Mouse (Mus musculus) gastrocnemius, postnatal 36 days (tissue): ENCODE measurements at regions not wholly inside any gene's neighbourhood (a gene's known extent, or its start where the extent isn't known, plus 50 kb on each side); places are given as distances from the start of the nearest gene placed in this dataset.

ENCODE experiments used
- DNase-seq, 2 experiments: peaks; one replicate each; pipeline ENCODE4 v3.0.0; 2022
- intact Hi-C: fragments of 180-260 bp; cut with DNase I; formaldehyde crosslinking; loops from one replicate; pipeline ENCODE4 v1.15.1; 2025

GRCm38 (mm10) chr15:61609656-61610055 is 686.8 kb upstream of the A1bg start:
- no peak for DNase-seq
- intact Hi-C loops: no loop called here

GRCm38 (mm10) chr15:61608301-61608731 is 685.5 kb upstream of the A1bg start:
- DNase-seq: no peak
- intact Hi-C loops: no loop called here

DNA sequence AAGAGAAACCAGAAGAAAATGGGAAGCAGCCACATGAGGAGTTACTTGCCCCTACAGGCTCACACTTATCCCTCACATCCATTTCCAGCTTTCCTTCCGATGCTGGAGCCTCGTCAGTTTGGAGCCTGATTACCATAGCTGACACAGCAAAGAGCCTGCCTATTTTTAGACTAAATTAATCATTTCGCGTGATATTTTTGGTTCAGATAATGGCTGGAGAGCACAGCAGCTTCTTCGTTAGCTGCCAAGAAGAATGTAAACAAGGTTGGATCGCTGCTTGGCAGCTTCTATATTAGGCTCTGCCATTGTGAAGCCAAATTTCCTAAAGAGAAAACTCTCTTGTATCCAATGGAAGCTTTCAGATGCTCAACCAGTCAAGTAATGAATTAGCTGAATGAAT is 676.9 kb upstream of the A1bg start:
- DNase-seq: no peak
- intact Hi-C loops: no loop called here

DNA sequence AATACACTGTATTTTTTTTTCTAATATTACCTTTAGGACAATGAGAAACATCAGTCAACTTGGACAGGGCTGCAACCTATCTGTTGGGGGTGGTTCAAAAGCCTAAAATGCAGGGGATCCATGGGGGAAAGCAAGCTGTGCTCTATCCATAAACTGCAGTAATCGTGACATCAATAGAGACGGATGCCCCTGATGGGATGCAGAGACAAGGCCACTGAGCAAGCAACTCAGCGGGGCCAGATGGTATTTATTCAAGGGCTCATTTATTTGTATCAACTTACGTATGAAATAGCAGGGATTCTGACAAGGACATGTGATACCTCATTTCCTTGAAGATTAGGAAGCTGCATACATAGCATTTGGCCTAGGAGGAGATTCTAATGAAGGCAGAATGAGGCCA is 673.5 kb upstream of the A1bg start:
- intact Hi-C loops: no loop called here
- DNase-seq: no peak

- no peak for DNase-seq
- intact Hi-C loops: no loop called here
Measured at GRCm38 (mm10) chr15:61588956-61589355, 666.1 kb upstream of the A1bg start.

GRCm38 (mm10) chr15:61582335-61582734 is 659.5 kb upstream of the A1bg start:
- intact Hi-C loops: no loop called here
- no peak for DNase-seq

DNA sequence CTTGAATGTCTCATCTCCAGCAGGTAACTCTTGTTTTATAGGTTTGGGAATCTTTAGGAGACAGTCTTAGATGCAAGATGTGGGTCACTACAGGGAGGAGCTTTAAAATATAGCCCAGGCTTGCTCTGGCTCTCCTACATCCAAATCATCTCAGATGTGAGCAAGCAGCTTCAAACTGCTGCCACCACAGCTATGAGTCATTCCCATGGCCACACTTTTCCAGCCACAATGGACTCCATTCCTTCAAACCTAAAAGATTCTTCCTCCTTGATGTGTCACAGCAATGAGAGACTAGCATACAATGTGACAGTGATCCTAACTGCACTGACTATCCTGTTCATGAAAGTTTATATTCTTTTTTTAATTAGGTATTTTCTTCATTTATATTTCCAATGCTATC is 640.5 kb upstream of the A1bg start:
- intact Hi-C loops: no loop called here
- DNase-seq: no peak

- no peak for DNase-seq
- intact Hi-C loops: no loop called here
Measured at GRCm38 (mm10) chr15:61562252-61562651, 639.4 kb upstream of the A1bg start.

- intact Hi-C loops: no loop called here
- DNase-seq: no peak
Measured at GRCm38 (mm10) chr15:61553908-61554307, 631.1 kb upstream of the A1bg start.

GRCm38 (mm10) chr15:61553081-61553680 is 630.4 kb upstream of the A1bg start:
- intact Hi-C loops: no loop called here
- no peak for DNase-seq

- DNase-seq: no peak
- intact Hi-C loops: no loop called here
Measured at GRCm38 (mm10) chr15:61551206-61551605, 628.4 kb upstream of the A1bg start.

GRCm38 (mm10) chr15:61548400-61548799 is 625.6 kb upstream of the A1bg start:
- no peak for DNase-seq
- intact Hi-C loops: no loop called here

DNA sequence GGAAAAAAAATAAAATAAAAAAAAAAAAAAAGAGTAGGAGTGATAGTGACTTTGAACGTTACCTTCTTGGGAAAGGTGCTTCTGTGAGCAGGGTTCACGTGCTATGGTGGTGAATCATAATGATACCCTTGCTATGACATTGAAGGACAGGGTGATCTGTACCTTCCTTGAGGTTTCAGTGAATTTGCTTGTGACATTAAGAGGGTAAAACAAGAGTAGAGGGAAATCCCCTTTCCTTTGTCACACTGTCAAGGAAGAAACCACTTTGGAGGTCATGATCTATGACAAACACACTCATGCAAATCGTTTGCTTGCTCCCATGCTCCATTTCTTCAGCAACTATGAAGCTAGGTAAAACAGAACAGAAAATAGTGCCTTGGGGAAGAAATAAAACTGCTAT is 623.8 kb upstream of the A1bg start:
- DNase-seq: no peak
- intact Hi-C loops: no loop called here

DNA sequence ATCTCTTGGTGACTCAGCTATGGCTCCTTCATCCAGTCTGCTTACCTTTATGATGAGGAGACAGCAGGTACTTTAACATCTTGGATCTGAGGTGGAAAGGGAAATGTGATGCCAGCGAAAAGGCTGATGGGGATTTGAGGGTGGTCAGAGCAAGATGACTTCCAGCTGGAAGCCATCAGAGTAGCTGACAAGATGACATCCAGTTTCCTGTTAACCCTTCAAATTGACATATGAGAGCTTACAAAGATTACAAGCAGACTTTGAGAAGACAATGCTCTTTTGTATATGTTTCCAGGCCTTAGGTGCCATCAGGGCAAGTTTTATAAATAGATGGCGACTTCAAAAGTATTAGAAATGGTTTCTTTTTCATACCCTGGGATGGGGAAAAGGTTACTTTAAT is 621.3 kb upstream of the A1bg start:
- no peak for DNase-seq
- intact Hi-C loops: no loop called here

DNA sequence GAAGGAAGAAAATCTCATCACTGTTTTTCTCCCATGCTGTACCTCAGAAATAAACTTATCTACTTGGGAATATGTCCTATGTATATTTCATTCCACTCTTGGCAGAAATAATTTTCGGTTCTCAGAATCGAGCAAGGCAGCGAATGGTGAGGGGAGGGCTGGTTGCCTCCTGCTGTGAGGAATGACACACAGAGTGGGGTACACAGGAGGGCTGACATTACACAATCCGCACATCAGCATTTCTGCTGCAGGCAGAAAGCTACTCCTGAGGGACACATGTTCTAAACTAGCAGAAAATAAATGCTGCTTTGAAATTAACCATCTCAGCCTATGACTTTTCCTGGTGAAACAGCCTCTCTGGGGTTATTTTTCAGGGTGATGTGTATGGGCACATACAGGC is 618.8 kb upstream of the A1bg start:
- DNase-seq: no peak
- intact Hi-C loops: no loop called here

GRCm38 (mm10) chr15:61540753-61541421 is 618.1 kb upstream of the A1bg start:
- intact Hi-C loops: no loop called here
- no peak for DNase-seq

GRCm38 (mm10) chr15:61538930-61539329 is 616.1 kb upstream of the A1bg start:
- intact Hi-C loops: no loop called here
- DNase-seq: no peak

GRCm38 (mm10) chr15:61538169-61538755 is 615.5 kb upstream of the A1bg start:
- intact Hi-C loops: no loop called here

DNA sequence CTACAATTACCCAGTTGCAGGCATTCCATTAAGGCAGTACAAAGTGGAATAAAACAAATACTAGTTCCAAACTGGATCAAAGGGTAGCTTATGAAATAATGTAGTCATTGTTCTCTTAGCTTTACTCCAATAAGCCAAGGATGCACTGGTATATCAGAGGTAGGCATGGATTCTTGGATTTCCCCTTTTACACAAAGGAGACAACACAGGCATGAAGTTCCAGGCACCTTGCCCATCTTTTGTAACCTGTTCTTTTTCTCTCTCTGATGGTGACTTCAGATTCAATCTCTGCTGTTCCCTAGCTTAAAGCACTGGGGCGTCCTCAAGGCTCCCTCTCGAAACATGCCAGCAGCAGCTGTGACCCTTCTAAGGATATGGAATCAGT is 613.5 kb upstream of the A1bg start:
- no peak for DNase-seq
- intact Hi-C loops: no loop called here

More at GRCm38 (mm10) chr15:61538169-61538755, 615.5 kb upstream of the A1bg start:
- DNase-seq: no peak

- DNase-seq: no peak
- intact Hi-C loops: no loop called here
Measured at GRCm38 (mm10) chr15:61535644-61536331, 613.0 kb upstream of the A1bg start.

- intact Hi-C loops: no loop called here
- DNase-seq: no peak
Measured at GRCm38 (mm10) chr15:61535180-61535579, 612.4 kb upstream of the A1bg start.

GRCm38 (mm10) chr15:61532808-61533207 is 610.0 kb upstream of the A1bg start:
- DNase-seq: no peak
- intact Hi-C loops: no loop called here
